Comparison of ENCODE assay signal across 9 mouse cellular contexts in the genomic region with DNA sequence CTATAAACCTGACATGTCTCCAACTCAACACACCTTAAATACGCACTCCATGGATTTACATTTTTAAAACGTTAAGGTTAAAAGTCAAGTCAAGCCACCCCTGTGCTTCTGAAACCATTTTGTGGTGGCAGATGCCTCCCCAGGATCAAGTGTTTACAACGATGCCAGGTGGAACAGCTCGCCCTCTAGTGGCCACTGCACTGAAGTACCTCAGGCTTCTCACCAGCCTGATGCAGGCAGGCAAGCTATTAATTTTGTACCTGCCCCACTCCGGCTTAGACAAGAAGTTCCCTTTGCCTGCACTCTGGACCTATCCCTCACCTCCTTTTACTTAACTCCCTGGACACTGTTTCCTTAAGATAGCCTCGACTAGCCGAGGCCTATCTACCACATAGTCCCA. TPM values are rescaled to one million over a fixed set of nuclear protein-coding genes. Genes with fewer than 3 reads are reported as not detected.
A peak's percentile ranks its signal among the peaks of the same experiment; 100 is the strongest.
DNase-seq lines count a peak whose midpoint lies in the region; ATAC-seq and TF ChIP-seq lines count a peak whose summit lies in the region.
"Had no signal": no experiment of that assay in that cellular context is flagged by ENCODE, and none has a peak within 500 bp of the region (broad histone marks: within the 10 kb centered on the region; RNA-seq: fewer than 3 reads in every experiment).

No protein-coding gene starts in this region.

- peak; percentile 93 for TF ChIP-seq CTCF in brain, embryonic 14.5 days (IDR thresholded peaks at IDR 0.05; ENCODE audit: borderline replicate concordance, extremely low read depth, insufficient read depth, insufficient read length)
- TF ChIP-seq CTCF in hindbrain, postnatal 0 days (IDR thresholded peaks at IDR 0.05; ENCODE audit: low read depth): peak; percentile 96

- intact Hi-C loops in left cerebral cortex, postnatal 25 days (cut with DNase I): no loop called here

- no peak overlapping the region for H3K4me3 ChIP-seq in heart, embryonic 12.5 days
- H3K4me3 ChIP-seq in hindbrain, postnatal 0 days (ENCODE audit: low read length): no peak overlapping the region
- no peak overlapping the region for H3K4me3 ChIP-seq in midbrain, embryonic 14.5 days (replicated peaks; ENCODE audit: low read depth, low read length)
- H3K4me3 ChIP-seq: limb, embryonic 15.5 days had no signal

- H3K9me3 ChIP-seq in heart, embryonic 12.5 days (replicated peaks): no peaks in the 10 kb centered on the region
- H3K9me3 ChIP-seq in hindbrain, postnatal 0 days (ENCODE audit: low read length): no peaks in the 10 kb centered on the region
- H3K9me3 ChIP-seq in midbrain, embryonic 14.5 days (ENCODE audit: control insufficient read depth, low read length): no peaks in the 10 kb centered on the region
- H3K9me3 ChIP-seq: limb, embryonic 15.5 days had no signal

- no peaks in the 10 kb centered on the region for H3K4me1 ChIP-seq in heart, embryonic 12.5 days (replicated peaks)
- no peaks in the 10 kb centered on the region for H3K4me1 ChIP-seq in hindbrain, postnatal 0 days (ENCODE audit: insufficient read depth, low read length)
- H3K4me1 ChIP-seq in midbrain, embryonic 14.5 days (ENCODE audit: control insufficient read depth, insufficient read depth, low read length): no peaks in the 10 kb centered on the region
- H3K4me1 ChIP-seq: limb, embryonic 15.5 days had no signal

- peak; percentile 47 to 77 for DNase-seq in heart, adult 18-20 months
- peak; percentile 75 for DNase-seq in brain, embryonic 14.5 days (ENCODE audit: low read depth)
- peak; percentile 21 for DNase-seq in fibroblast of lung, adult 2 months (ENCODE audit: low read depth)
- peak; percentile 83 for DNase-seq in hindbrain, postnatal 0 days (ENCODE audit: low spot score)
- DNase-seq in left cerebral cortex, postnatal 25 days (ENCODE audit: low spot score in 2 of 2): peak; percentile 75 to 81
- DNase-seq in midbrain, embryonic 14.5 days: peak; percentile 84
- peak; percentile 35 to 69 for DNase-seq in spleen, adult 18-20 months

- no peaks in the 10 kb centered on the region for H3K27me3 ChIP-seq in heart, embryonic 12.5 days (replicated peaks)
- no peaks in the 10 kb centered on the region for H3K27me3 ChIP-seq in hindbrain, postnatal 0 days (ENCODE audit: insufficient read depth, low read length)
- no peaks in the 10 kb centered on the region for H3K27me3 ChIP-seq in midbrain, embryonic 14.5 days (ENCODE audit: control insufficient read depth, insufficient read depth, low read length)
- H3K27me3 ChIP-seq: limb, embryonic 15.5 days had no signal

- no peak overlapping the region for H3K27ac ChIP-seq in heart, embryonic 12.5 days (ENCODE audit: poor library complexity, severe bottlenecking)
- H3K27ac ChIP-seq in hindbrain, postnatal 0 days: no peak overlapping the region
- H3K27ac ChIP-seq in midbrain, embryonic 14.5 days (replicated peaks; ENCODE audit: low read depth, low read length): no peak overlapping the region
- H3K27ac ChIP-seq: limb, embryonic 15.5 days had no signal

- H3K4me2 ChIP-seq in heart, embryonic 12.5 days: no peak overlapping the region
- H3K4me2 ChIP-seq in hindbrain, postnatal 0 days (ENCODE audit: low read depth, low read length): no peak overlapping the region
- no peak overlapping the region for H3K4me2 ChIP-seq in midbrain, embryonic 14.5 days (ENCODE audit: low read length)
- H3K4me2 ChIP-seq: limb, embryonic 15.5 days had no signal

- no peak for TF ChIP-seq POLR2A in brain, embryonic 14.5 days (IDR thresholded peaks at IDR 0.05; ENCODE audit: borderline replicate concordance, extremely low read depth, insufficient read depth, insufficient read length, poor library complexity, severe bottlenecking)

- H3K36me3 ChIP-seq in heart, embryonic 12.5 days: peaks cover 5% of the 10 kb centered on the region; the same call in 1 of the 2 replicates
- H3K36me3 ChIP-seq in hindbrain, postnatal 0 days (ENCODE audit: insufficient read depth, low read length): peaks cover 70% of the 10 kb centered on the region
- peaks cover 94% of the 10 kb centered on the region for H3K36me3 ChIP-seq in midbrain, embryonic 14.5 days (ENCODE audit: control insufficient read depth, insufficient read depth, low read length)
- H3K36me3 ChIP-seq: limb, embryonic 15.5 days had no signal

- 22% methylated on average over 7 of the region's 7 CpGs for WGBS in heart, embryonic 12.5 days
- WGBS in hindbrain, postnatal 0 days: 37% methylated on average over 7 of the region's 7 CpGs
- 40% methylated on average over 7 of the region's 7 CpGs for WGBS in midbrain, embryonic 14.5 days

- ATAC-seq in heart, embryonic 12.5 days (ENCODE audit: insufficient number of reproducible peaks, low FRiP score): no peak
- ATAC-seq in hindbrain, postnatal 0 days: peak; percentile 69
- ATAC-seq in midbrain, embryonic 14.5 days (ENCODE audit: low FRiP score, low TSS enrichment): no peak; the same call in 1 of the 2 replicates

- H3K9ac ChIP-seq in heart, embryonic 12.5 days: no peak overlapping the region
- no peak overlapping the region for H3K9ac ChIP-seq in hindbrain, postnatal 0 days (replicated peaks; ENCODE audit: low read length)
- H3K9ac ChIP-seq in midbrain, embryonic 14.5 days (replicated peaks; ENCODE audit: low read length): no peak overlapping the region
- H3K9ac ChIP-seq: limb, embryonic 15.5 days had no signal

RNA-seq across cellular contexts. Expression of gene Fndc9, which starts 16.7 kb away (rescaled TPM):
- not detected for total RNA-seq in heart, adult 18-20 months (2021)
- 0.09 and 0.10 TPM in 2 replicates for polyA plus RNA-seq in heart, embryonic 12.5 days (2016; fragmentation: Nextera tagmentation; extraction: Ambion mirVana)
- polyA plus RNA-seq in brain, embryonic 14.5 days (2012; rRNA removed): 1.3 and 2.6 TPM in 2 replicates
- total RNA-seq in hindbrain, postnatal 0 days (2014; rRNA removed): 1.8 and 2.2 TPM in 2 replicates
- polyA plus RNA-seq in hindbrain, postnatal 0 days (2015; fragmentation: Nextera tagmentation; extraction: Ambion mirVana): 3.8 and 5.0 TPM in 2 replicates
- total RNA-seq in left cerebral cortex, postnatal 25 days (2021): 1 to 10 TPM; 5.6 to 6.1 TPM
- 7.9 and 8.7 TPM in 2 replicates for polyA plus RNA-seq in midbrain, embryonic 14.5 days (2014; fragmentation: Nextera tagmentation; extraction: Ambion mirVana)

Comparison
In these comparisons a context has a peak if more than half of its experiments do, and no peak if none do; other contexts are left out.
1. DNase-seq: peak in every context shown above with its lines; median percentile 84 in midbrain, embryonic 14.5 days; 83 in hindbrain, postnatal 0 days; 78 in left cerebral cortex, postnatal 25 days; 75 in brain, embryonic 14.5 days; 62 in heart, adult 18-20 months; 52 in spleen, adult 18-20 months; 21 in fibroblast of lung, adult 2 months.